Mouse (Mus musculus) spleen, postnatal 36 days (tissue): ENCODE measurements around the gene Urad.

Experiments used
- DNase-seq, 2 experiments: peaks; one replicate each; pipeline ENCODE4 v3.0.0; 2022; ENCODE audit warnings: low spot score in 2 of 2, mixed read lengths in 1 of 2

Urad gene

GRCm38 (mm10) chr5:147325931-147326330 lies 3.7 kb upstream of the Urad start:
- DNase-seq: no peak

- peak; percentile 59 to 66 for DNase-seq
Measured at GRCm38 (mm10) chr5:147323237-147323917, 1.1 kb upstream of the Urad start.

DNA sequence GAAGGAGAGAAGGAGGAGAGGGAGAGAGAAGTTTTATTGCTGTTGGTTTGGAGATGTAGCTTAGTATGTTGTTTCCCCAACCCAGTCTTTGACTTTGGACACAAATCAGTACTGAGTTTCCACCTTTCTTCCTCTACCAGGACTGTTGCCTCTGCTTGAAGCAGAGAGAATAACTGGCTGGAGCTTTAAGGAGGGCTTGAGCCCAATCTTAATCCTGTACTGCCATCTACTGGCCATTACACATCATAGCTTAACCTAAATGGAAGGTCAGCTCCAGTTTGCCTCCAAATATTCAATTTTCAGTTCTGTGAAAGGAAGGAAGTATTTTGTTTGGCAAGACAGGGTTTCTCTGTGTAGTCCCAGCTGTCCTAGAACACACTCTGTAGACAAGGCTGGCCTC lies 2.6 kb downstream of the Urad start:
- peak in 1 of 2 experiments; percentile 18 for DNase-seq

- DNase-seq: no peak
Measured at GRCm38 (mm10) chr5:147317991-147318390, 4.2 kb downstream of the Urad start.

DNA sequence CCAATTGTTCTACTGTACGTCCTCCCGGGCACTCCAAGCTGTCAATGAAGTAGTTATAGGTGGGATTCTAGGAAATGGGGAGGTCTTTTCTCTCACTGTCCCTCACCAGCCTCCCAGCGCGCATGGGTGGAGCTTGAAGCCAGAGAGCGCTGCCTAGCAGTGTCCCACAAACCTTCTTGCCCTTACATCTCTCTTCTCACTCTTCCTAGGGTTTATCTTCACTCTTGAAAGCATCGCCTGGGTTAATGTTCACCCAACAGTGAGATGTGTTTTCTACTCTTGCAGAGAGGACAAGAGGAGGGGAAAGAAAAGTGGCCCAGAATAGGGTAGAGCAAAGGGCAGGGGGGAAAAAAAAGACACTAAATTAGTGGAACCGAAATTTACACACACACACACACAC lies 4.9 kb downstream of the Urad start:
- DNase-seq: no peak

- no peak for DNase-seq
Measured at GRCm38 (mm10) chr5:147315432-147316075, 6.7 kb downstream of the Urad start.

GRCm38 (mm10) chr5:147314646-147315431 lies 7.4 kb downstream of the Urad start:
- no peak for DNase-seq

- no peak for DNase-seq
Measured at GRCm38 (mm10) chr5:147312830-147313685, 9.2 kb downstream of the Urad start.

- no peak for DNase-seq
Measured at GRCm38 (mm10) chr5:147309786-147310185, 12.5 kb downstream of the Urad start.

DNA sequence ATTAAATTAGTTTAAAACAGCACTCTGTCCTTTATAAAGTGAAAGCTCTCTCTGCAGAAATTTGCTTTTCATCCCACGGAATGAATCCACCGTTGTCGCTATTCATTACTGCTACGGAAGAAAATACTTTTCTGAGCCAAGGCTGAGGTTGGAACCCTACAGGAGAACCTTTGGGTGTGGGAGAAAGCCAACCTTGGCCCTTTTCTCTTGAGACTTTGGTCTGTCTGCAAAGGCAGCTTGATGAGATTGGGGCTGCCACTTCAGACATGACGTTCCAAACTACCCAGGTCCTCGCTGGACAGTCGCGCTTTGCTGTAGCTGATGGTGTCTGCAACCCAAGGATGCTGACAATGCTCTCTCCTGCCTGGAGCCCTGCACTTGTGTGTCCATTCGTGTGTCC lies 13.8 kb downstream of the Urad start:
- DNase-seq: no peak

- no peak for DNase-seq
Measured at GRCm38 (mm10) chr5:147307398-147307785, 14.8 kb downstream of the Urad start.

DNA sequence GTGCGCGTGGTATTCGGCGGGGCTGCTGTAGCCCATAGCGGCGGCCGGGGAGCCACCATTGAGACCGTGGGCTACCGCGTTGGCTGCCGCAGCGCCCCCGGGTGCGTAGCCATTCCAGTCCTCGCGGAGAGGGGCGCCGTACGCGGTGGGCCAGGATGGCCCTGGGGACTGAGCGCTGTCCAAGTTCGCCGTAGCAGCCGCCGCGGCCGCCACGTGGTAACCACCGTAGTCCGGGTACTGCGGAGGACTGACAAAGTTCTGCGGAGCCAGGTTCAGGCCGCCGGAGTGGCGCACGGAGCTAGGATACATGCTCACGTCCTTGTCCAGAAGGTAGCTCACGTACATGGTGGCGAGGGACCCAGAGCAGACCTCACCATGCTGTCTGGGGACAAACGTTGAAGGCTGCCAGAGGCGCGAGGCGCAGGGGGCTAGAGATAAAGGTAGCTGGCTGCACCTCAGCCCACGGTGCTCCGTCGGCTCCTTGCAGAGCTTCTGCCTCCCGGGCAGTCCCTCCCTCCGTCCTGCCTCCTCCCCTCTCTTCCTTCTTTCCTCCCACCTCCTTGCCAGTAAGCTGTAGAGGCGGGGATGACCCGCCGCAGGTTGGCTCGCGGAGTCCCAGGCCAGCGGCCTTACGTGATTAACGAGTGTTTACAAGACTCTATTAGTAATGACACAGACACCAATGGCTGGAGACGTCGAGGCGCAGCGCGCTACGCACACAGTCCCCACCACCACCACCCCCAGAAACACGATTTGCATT lies 15.4 kb downstream of the Urad start, which contains the start of gene Cdx2:
Gene Cdx2, minus strand, starts transcription at position 633 of the 760 bp plus-strand sequence.
- DNase-seq: no peak

DNA sequence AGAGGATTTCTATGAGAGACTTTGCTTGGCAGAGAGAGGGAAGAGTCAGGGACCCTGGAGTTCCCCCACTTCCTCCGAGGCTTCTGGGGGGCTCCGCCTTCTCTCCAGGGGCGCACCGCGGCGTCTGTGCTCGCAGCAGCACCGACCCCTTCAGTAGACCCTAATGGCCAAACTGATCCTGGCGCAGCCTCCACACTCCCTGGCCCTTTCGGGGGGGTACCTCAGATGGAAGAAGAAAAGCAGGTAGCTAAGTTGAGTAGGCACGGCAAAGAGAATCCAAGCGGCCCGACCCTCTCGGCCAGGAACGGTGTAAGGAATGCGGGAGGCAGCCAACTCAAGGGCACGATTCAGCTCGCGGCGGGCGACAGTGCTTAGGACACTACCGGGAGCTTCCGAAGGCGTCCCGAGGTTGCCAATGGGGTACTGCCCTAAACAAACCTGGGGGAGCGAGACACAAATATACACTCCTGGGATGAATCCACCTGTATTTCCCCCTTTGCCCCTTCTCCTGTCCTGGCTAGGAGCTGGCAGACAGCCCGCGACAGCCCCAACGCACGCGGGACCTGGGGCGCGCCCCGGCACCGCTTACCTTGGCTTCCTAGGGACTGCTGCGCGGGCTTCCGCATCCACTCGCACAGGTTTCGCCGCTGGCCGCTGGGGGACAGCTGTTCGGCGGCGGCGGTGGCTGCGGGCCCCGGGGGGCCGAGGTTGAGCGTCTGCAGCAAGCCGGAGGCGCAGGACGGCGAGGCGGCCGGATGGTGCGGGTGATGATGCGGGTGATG lies 16.2 kb downstream of the Urad start:
- DNase-seq: no peak

GRCm38 (mm10) chr5:147305166-147305565 lies 17.1 kb downstream of the Urad start:
- DNase-seq: no peak

GRCm38 (mm10) chr5:147304276-147305155 lies 17.7 kb downstream of the Urad start:
- DNase-seq: no peak

- DNase-seq: no peak
Measured at GRCm38 (mm10) chr5:147302746-147303400, 19.4 kb downstream of the Urad start.

- DNase-seq: no peak
Measured at GRCm38 (mm10) chr5:147302141-147302540, 20.1 kb downstream of the Urad start.

DNA sequence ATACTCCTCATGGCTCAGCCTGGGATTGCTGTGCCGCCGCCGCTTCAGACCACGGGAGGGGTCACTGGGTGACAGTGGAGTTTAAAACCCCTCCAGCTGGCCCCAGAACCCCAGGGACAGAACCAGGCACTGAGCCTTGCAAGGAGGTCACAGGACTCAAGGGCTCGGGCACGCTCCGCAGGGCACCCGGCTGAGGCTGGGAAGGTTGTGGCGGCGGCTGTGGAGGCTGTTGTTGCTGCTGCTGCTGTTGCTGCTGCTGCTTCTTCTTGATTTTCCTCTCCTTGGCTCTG lies 20.5 kb downstream of the Urad start:
- no peak for DNase-seq
